Mouse (Mus musculus): ENCODE data around the gene Tmem131l.

DNA sequence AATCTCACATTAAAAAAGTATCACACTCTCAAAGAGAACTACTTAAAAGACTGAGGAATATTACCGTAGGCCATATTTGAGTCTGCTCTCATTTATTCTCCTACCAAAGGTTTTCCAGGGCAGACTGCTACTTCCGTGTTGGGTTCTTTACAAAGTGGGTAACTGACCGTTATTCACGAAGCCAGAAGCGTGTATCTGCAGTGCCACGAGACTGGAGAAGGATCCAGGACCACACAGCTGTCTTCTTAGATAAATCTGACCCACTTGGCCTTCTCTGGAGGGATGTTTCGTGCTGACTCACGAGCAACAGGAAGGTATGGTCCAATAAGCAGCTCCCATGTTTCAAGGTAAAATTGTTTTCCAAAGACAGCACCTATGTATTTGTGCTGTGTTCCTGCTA is 1.8 kb upstream of the Tmem131l start:
- no peak for TF ChIP-seq CTCF (IDR thresholded peaks at IDR 0.05; ENCODE audit: control insufficient read depth, insufficient read depth, low read length)
- TF ChIP-seq POLR2A (IDR thresholded peaks at IDR 0.05; ENCODE audit: borderline replicate concordance, control insufficient read depth, low read depth, low read length), result no peak
